Mouse (Mus musculus) gastrocnemius, adult 2 months (tissue): ENCODE measurements around the gene Cbfa2t3. TPM values are rescaled to one million over a fixed set of nuclear protein-coding genes. Genes with fewer than 3 reads are reported as not detected.
A peak's percentile ranks its signal among the peaks of the same experiment; 100 is the strongest.

Experiments used
- DNase-seq: peaks from one replicate; pipeline ENCODE4 v3.0.0; 2022
- H3K27ac ChIP-seq: fragments of 200-600 bp; 2 replicates; pipeline ENCODE4 v1.8.1; 2022; ENCODE audit warnings: mild to moderate bottlenecking
- H3K4me3 ChIP-seq: fragments of 200-600 bp; 2 replicates; pipeline ENCODE4 v1.8.1; 2022; ENCODE audit warnings: mild to moderate bottlenecking, moderate library complexity
- CTCF ChIP-seq: fragments of 200-600 bp; IDR thresholded peaks from 2 replicates; pipeline ENCODE4 v1.8.1; 2022; ENCODE audit warnings: antibody characterized with exemption, mild to moderate bottlenecking, moderate library complexity
- intact Hi-C: fragments of 180-260 bp; cut with DNase I; formaldehyde crosslinking; loops from one replicate; pipeline ENCODE4 v1.15.1; 2025
- total RNA-seq, 2 experiments: library from RNA; stranded (reverse); gene quantifications; 2 replicates each; pipeline ENCODE4 v1.2.3; 2021

Cbfa2t3 gene
- total RNA-seq, 2 experiments from 2014 or later, result 18.8 to 23.4 TPM

- Histone ChIP-seq H3K27ac (peak overlapping the region; percentile 77), H3K4me3 (no peak overlapping the region)
- intact Hi-C loops, result no loop called here
- no peak for DNase-seq
- no peak for TF ChIP-seq CTCF
Observed at GRCm38 (mm10) chr8:122652643-122653042, 46.3 kb downstream of the Cbfa2t3 start.

DNA sequence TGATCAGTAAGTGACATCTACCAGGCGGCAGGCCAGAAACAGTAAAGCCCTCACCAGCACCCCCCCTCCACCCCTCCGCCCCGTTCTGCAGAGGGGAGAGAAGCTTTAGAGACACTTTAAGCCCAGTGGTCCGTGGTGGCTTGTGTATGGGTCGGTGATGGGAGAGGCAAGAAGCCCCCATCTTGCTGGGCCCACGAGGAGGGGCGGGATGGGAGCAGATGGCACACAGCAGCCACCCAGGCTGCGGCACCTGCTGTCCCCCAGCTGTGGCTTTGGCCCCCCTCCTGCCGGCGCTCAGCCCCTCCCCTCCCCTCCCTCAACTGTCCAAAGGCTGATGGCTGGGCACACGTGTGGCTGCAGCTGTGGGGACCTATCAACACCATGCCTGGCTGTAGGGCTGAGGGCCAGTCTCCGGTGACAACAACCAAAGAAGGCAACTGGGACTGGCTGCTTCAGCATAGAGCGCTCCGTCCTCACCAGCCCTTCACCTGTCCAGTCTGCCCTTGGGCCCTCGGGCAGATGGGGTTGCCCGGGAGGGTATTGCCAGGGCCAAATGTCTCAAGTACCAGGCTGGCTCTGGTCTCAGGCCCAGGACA, 47.5 kb downstream of the Cbfa2t3 start:
- H3K27ac ChIP-seq, result peak overlapping the region; percentile 77
- intact Hi-C loops, result loop anchor here (1.0 kb wide), 1 partner anchor 14 kb away; no protein-coding TSS in a partner anchor
- TF ChIP-seq CTCF, result no peak
- DNase-seq, result peak; percentile 93
- no peak overlapping the region for H3K4me3 ChIP-seq

- intact Hi-C loops, result no loop called here
- Histone ChIP-seq H3K27ac (no peak overlapping the region; the same call in 1 of the 2 replicates), H3K4me3 (no peak overlapping the region)
- TF ChIP-seq CTCF, result no peak
- no peak for DNase-seq
Observed at GRCm38 (mm10) chr8:122648192-122648970, 50.5 kb downstream of the Cbfa2t3 start.

DNA sequence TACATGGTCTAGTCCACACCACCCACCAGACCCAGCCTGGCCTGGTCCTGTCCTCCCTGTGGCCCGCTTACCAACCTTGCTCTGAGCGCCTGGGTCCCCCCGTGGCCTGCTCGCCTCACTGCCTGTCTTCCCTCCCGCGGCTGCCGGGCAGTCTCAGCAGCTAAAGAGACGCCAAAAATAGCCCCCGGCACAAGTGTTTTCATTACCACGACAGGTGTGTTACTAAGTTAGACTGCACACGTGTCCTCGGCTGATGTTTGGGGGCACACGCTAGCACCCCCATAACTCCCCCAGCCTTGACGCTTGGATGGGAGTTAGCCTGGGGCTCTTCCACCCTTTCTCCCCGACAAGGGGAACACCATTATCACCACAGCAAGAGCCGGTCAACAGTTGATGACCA, 52.6 kb downstream of the Cbfa2t3 start:
- Histone ChIP-seq H3K27ac (peak overlapping the region; percentile 89), H3K4me3 (peak overlapping the region; percentile 72)
- intact Hi-C loops, result no loop called here
- peak; percentile 82 for DNase-seq
- TF ChIP-seq CTCF, result no peak

GRCm38 (mm10) chr8:122644175-122644954, 54.5 kb downstream of the Cbfa2t3 start:
- TF ChIP-seq CTCF, result no peak
- Histone ChIP-seq H3K27ac (peak overlapping the region; percentile 89), H3K4me3 (peak overlapping the region; percentile 72)
- no peak for DNase-seq
- intact Hi-C loops, result no loop called here

- H3K27ac ChIP-seq, result peak overlapping the region; percentile 21; the same call in 1 of the 2 replicates
- peak; percentile 63 for DNase-seq
- intact Hi-C loops, result no loop called here
Observed at GRCm38 (mm10) chr8:122642071-122642470, 56.8 kb downstream of the Cbfa2t3 start.

GRCm38 (mm10) chr8:122641406-122641805, 57.5 kb downstream of the Cbfa2t3 start:
- no peak for TF ChIP-seq CTCF
- Histone ChIP-seq H3K27ac (peak overlapping the region; percentile 21; the same call in 1 of the 2 replicates), H3K4me3 (no peak overlapping the region)
- DNase-seq, result no peak
- intact Hi-C loops, result no loop called here

More at GRCm38 (mm10) chr8:122642071-122642470, 56.8 kb downstream of the Cbfa2t3 start:
- TF ChIP-seq CTCF, result no peak
- H3K4me3 ChIP-seq, result no peak overlapping the region

DNA sequence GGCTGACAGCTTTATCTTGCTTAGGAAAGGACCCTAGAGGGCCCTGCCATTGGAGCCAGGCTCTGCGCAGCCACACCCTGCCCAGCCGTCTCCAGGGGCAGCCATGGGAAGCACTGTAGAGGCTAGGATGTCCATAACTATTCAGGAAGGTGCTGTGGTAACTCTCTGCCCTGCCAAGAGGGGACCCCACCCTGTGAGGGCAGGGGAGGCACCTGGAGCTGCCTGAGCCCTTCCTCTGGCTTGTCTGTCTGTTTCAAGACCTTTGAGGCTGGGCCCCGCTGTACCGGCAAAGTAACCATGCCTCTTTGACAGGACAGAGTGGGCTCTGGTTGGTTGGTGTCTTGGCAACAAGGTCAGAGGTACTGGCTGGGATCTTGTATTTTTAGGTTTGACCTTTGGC, 58.1 kb downstream of the Cbfa2t3 start:
- H3K27ac ChIP-seq, result peak overlapping the region; percentile 3
- intact Hi-C loops, result no loop called here

DNA sequence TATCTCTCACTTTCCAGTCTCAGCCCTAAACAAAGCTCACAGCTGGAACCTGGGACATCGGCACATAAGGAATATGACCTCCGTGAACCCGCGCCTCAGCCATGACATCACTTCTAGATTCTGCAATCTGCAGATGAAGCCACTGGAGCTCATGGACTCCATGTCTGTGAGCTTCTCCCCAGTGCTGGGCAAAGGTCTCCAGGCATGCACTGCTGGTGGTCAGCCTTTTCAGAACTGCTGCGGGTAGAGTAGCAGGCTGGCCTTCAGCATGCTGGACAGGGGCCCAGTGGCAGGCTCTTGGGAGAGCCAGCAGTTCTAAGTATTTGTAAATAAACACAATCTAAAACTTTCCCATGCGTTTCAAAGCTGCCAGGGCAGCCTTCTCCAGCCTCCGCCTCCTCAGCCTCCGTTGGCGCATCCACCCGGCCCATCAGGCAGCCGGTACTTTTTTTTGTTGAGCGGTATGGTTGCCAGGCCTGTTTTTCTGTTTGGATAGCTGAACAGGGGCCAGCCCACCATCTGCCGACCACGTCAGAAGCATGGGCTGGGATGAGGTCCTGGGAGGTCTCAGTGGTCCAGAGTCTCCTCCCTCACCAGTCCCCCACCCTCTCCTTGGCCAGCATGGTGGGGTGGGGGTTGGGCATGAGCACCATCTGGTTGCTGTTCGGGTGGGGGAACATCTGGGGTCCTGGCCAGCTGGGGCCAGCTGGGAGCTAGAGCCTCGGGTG, 59.2 kb downstream of the Cbfa2t3 start:
- intact Hi-C loops, result no loop called here
- peak; percentile 81 for DNase-seq
- Histone ChIP-seq H3K4me3 (peak overlapping the region; percentile 11; the same call in 1 of the 2 replicates), H3K27ac (peak overlapping the region; percentile 3)
- no peak for TF ChIP-seq CTCF

More for the DNA sequence above, 58.1 kb downstream of the Cbfa2t3 start:
- no peak overlapping the region for H3K4me3 ChIP-seq
- no peak for TF ChIP-seq CTCF
- DNase-seq, result no peak

- peak overlapping the region; percentile 3; the same call in 1 of the 2 replicates for H3K27ac ChIP-seq
- H3K4me3 ChIP-seq, result no peak overlapping the region
- no peak for TF ChIP-seq CTCF
- intact Hi-C loops, result no loop called here
- no peak for DNase-seq
Observed at GRCm38 (mm10) chr8:122638601-122639000, 60.3 kb downstream of the Cbfa2t3 start.

- intact Hi-C loops, result loop anchor here (1.0 kb wide), 1 partner anchor 14 kb away; no protein-coding TSS in a partner anchor
- DNase-seq, result no peak
- TF ChIP-seq CTCF, result no peak
- Histone ChIP-seq H3K27ac (peak overlapping the region; percentile 46; the same call in 1 of the 2 replicates), H3K4me3 (no peak overlapping the region)
Observed at GRCm38 (mm10) chr8:122637230-122637629, 61.7 kb downstream of the Cbfa2t3 start.

GRCm38 (mm10) chr8:122636803-122637175, 62.1 kb downstream of the Cbfa2t3 start:
- Histone ChIP-seq H3K4me3 (peak overlapping the region; percentile 23; the same call in 1 of the 2 replicates), H3K27ac (peak overlapping the region; percentile 69)
- peak; percentile 91 for DNase-seq
- TF ChIP-seq CTCF, result no peak
- intact Hi-C loops, result loop anchor here (1.0 kb wide), 1 partner anchor 15 kb away; no protein-coding TSS in a partner anchor
